Mouse (Mus musculus): ENCODE results near the gene Itfg2. TPM values are rescaled to one million over a fixed set of nuclear protein-coding genes. Genes with fewer than 3 reads are reported as not detected.

Gene Itfg2
- polyA plus RNA-seq, 1 experiment from 2014 or later, result 13.4 TPM

DNA sequence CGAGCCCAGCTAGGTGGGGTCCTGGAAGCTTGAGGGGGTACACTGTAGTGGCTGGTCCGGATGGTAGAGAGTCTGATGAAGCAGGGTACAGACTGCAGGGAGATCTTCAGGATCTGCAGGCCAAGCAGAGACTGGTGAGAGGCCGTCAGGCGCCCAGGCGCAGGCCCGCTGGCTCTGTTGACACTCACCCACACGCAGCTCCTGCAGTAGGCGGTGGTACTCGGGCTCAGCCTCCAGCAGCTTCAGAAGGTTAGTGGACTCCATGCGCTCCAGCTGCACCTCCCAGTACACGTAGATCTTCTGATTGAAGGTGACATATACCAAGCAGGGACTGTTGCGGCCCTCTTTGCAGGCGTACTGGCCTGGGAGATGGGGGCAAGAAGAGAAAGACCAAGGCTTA, 14.4 kb downstream of the Itfg2 start:
- Histone ChIP-seq H3K4me2 (no peak overlapping the region), H3K27me3 (no peaks in the 10 kb centered on the region), H3K9me3 (replicated peaks) (no peaks in the 10 kb centered on the region), H3K27ac (no peak overlapping the region), H3K4me1 (replicated peaks) (no peaks in the 10 kb centered on the region), H3K9ac (no peak overlapping the region), H3K36me3 (peaks cover 74% of the 10 kb centered on the region), H3K4me3 (replicated peaks) (no peak overlapping the region)
- DNase-seq (no peak), ATAC-seq (ENCODE audit: low read depth) (no peak)
- 87% methylated on average over 13 of the region's 13 CpGs for WGBS (ENCODE audit: insufficient replicate concordance)

DNA sequence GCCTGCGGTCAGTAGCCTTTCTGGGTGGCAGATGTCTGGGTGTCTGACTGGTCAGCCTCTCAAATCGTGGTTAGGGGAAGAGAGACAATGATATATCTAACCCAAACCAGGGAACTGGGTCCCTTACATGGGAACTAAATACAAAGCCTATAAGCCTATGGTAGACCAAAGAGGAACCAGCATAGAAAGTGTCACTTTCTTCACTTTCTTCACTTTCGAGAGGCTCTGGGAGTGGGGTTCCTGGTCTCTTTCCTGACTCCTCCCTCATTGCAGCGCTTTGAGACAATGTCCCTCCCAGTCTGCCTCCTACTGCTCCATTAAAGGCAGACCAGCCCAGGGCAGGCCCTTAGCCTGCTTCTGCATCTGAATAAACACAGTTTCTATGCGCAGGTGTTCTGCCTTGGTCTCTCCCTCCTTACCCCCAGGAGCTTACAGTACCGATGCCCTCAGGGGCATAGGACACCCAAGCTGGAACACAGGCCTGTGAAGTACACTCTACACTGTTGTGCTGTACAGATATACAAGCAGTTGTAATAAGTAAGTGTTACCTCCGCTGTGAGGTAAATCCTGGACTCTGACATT, 16.1 kb downstream of the Itfg2 start:
- Histone ChIP-seq H3K27me3 (no peaks in the 10 kb centered on the region), H3K4me3 (replicated peaks) (no peak overlapping the region), H3K36me3 (peaks cover 63% of the 10 kb centered on the region), H3K9me3 (replicated peaks) (no peaks in the 10 kb centered on the region), H3K4me2 (no peak overlapping the region), H3K27ac (no peak overlapping the region), H3K4me1 (replicated peaks) (no peaks in the 10 kb centered on the region), H3K9ac (no peak overlapping the region)
- WGBS (ENCODE audit: insufficient replicate concordance), result 80% methylated on average over 7 of the region's 7 CpGs
- ATAC-seq (ENCODE audit: low read depth) (no peak), DNase-seq (no peak)

DNA sequence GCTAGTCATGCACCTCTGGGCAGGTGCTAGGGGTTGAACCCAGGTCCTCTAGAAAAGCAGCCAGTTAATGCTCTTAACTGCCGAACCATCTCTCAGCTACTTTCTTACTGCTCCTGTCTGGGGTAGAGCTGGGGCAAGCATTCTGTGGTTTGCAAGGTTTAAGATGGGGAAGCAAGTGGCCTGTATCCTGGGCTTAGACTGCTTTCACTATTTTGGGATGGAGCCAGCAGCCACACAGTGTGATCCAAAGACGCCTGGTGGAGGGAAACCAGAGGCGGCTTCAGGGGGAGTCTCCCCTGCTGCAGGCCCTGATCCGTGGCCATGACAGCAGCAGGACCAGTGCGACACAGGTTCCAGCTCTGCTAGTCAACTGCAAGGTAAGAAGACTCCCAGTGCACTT, 20.0 kb downstream of the Itfg2 start:
- Histone ChIP-seq H3K9me3 (replicated peaks) (no peaks in the 10 kb centered on the region), H3K27me3 (no peaks in the 10 kb centered on the region), H3K4me3 (replicated peaks) (no peak overlapping the region), H3K36me3 (peaks cover 26% of the 10 kb centered on the region), H3K4me1 (replicated peaks) (no peaks in the 10 kb centered on the region), H3K27ac (no peak overlapping the region), H3K9ac (no peak overlapping the region), H3K4me2 (no peak overlapping the region)
- DNase-seq, result no peak
- WGBS (ENCODE audit: insufficient replicate concordance), result 57% methylated on average over 5 of the region's 5 CpGs
- no peak for ATAC-seq (ENCODE audit: low read depth)

DNA sequence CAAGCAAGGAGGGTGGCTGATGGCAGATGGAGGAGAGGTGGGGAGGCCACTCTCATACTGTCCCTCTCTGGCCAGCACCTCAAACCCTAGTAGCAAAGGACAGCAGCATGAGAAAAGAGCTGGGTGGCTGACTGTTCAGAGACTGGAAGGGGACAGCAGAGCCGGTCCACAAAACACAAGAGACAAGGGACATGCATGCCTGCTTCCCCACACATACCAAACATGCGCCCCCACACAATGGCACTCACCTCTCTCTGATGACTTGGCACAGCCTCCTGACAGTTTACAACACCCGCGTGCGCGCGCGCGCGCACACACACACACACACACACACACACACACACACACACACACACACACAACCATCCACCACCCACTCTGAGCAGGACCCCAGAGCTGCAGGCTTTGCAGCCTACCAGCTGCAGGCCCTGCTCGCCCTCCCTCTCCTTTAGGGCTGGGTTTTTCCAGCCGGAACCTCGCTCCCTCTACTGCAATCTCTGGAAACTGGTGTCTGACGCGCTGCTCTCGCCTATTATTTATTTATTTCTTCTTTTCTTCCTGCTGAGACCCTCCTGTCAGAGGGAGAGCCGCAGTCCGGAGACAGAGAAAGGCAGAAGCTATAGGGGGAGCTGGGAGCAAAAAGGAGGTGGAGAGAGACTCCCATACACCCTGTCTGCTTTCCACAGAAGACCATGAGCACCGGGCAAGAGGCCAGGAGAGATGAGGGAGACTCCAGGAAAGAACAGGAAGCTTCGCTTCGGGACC, 25.1 kb downstream of the Itfg2 start:
- Histone ChIP-seq H3K36me3 (no peaks in the 10 kb centered on the region), H3K27ac (no peak overlapping the region), H3K9me3 (replicated peaks) (no peaks in the 10 kb centered on the region), H3K4me2 (peak overlapping the region; percentile 32), H3K4me1 (replicated peaks) (peaks cover 3% of the 10 kb centered on the region; the same call in 1 of the 2 replicates), H3K4me3 (replicated peaks) (no peak overlapping the region; the same call in 1 of the 2 replicates), H3K9ac (0 out of 2 replicates have a peak overlapping the region, but pooled peaks have one; percentile 26), H3K27me3 (no peaks in the 10 kb centered on the region)
- ATAC-seq (ENCODE audit: low read depth) (0 out of 2 replicates have a peak, but pooled peaks have one; percentile 19), DNase-seq (no peak)
- WGBS (ENCODE audit: insufficient replicate concordance), result 60% methylated on average over 20 of the region's 21 CpGs

DNA sequence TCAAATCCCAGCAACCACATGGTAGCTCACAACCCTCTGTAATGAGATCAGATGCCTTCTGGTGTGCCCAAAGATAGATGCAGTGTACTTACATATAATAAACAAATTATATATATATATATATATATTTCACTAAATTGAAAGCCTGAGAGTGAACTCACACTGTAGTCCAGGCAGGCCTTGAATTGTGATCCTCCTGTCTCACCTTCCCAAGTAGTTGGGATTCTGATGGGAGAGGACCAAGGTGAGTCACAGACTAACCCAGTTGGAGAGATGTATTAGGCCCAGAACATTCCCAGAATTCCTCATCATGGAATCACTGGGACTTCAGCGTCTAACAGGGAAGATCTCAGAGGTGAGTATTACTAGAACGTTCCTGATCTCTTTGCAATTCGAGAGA, 25.7 kb downstream of the Itfg2 start, which contains the start of gene Nrip2:
TSS of gene Nrip2 (plus strand) at position 301 of the 400 bp plus-strand sequence.
- H3K36me3 ChIP-seq, result no peaks in the 10 kb centered on the region
- H3K4me3 ChIP-seq (replicated peaks), result no peak within 1 kb of the TSS; the same call in 1 of the 2 replicates
- peaks cover 3% of the 10 kb centered on the region; the same call in 1 of the 2 replicates for H3K4me1 ChIP-seq (replicated peaks)
- peak within 1 kb of the TSS; percentile 32 for H3K4me2 ChIP-seq
- ATAC-seq (ENCODE audit: low read depth), result no peak
- no peaks in the 10 kb centered on the region for H3K9me3 ChIP-seq (replicated peaks)
- peak within 1 kb of the TSS; percentile 47 for H3K27ac ChIP-seq
- H3K27me3 ChIP-seq, result no peaks in the 10 kb centered on the region
- WGBS (ENCODE audit: insufficient replicate concordance), result 54% methylated on average over 3 of the region's 3 CpGs
- DNase-seq, result no peak
- 0 out of 2 replicates have a peak within 1 kb of the TSS, but pooled peaks have one; percentile 26 for H3K9ac ChIP-seq

DNA sequence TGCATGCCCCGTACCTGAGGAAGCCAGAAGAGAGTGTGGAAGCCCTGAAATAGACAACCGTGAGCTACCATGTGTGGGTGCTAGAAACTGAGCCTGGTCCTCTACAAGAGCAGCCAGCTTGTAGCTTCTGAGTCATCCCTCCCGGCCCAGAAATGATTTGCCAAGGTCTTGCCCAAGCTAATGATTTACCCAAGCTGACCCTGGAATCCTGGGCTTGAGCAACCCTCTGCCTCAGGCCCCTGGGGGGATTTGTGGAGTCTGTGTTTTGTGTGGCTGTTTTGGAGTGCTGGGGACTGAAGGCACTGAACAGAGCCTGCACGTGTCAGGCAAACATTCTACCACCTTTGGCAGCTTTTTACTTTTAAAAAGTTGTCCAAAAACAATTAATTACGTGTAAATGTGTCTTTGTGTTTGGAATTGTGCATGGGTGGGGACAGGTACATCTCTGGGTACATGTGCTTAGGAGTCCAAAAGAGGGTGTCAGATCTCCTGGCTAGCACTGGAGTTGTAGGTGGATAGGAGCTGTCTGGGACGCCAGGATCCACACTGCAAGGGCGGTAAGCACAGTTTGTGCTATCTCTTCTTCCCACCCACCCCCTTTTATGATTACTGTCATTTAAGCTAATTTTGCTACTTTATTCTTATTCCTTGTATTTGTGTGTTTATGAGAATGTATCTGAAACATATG, 27.0 kb downstream of the Itfg2 start:
- DNase-seq (no peak), ATAC-seq (ENCODE audit: low read depth) (peak; percentile 55)
- Histone ChIP-seq H3K27ac (peak overlapping the region; percentile 47), H3K4me1 (replicated peaks) (peaks cover 3% of the 10 kb centered on the region; the same call in 1 of the 2 replicates), H3K27me3 (no peaks in the 10 kb centered on the region), H3K4me3 (replicated peaks) (no peak overlapping the region), H3K36me3 (no peaks in the 10 kb centered on the region), H3K4me2 (no peak overlapping the region), H3K9me3 (replicated peaks) (no peaks in the 10 kb centered on the region), H3K9ac (no peak overlapping the region)
- 51% methylated on average over 7 of the region's 7 CpGs for WGBS (ENCODE audit: insufficient replicate concordance)

DNA sequence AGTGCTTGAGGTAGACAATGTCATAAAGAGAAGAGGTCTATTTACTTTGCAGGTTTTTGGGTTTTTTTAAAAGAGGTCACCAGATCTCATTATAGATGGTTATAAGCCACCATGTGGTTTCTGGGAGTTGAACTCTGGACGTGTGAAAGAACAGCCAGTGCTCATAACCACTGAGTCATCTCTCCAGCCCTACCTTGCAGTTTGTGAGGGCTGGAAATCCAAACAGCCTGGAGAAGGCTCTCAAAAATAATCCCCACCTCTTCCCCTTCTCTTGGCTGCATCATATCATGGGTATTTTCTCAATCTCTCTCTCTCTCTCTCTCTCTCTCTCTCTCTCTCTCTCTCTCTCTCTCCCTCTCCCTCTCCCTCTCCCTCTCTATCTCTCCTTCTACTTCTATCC, 34.0 kb downstream of the Itfg2 start:
- no peaks in the 10 kb centered on the region for H3K4me1 ChIP-seq (replicated peaks)
- H3K27me3 ChIP-seq, result no peaks in the 10 kb centered on the region
- H3K9me3 ChIP-seq (replicated peaks), result no peaks in the 10 kb centered on the region
- DNase-seq (no peak), ATAC-seq (ENCODE audit: low read depth) (no peak)
- H3K27ac ChIP-seq, result no peak overlapping the region
- H3K4me2 ChIP-seq, result no peak overlapping the region
- 33% methylated on average over 1 of the region's 1 CpGs for WGBS (ENCODE audit: insufficient replicate concordance)
- no peak overlapping the region for H3K9ac ChIP-seq
- H3K36me3 ChIP-seq, result no peaks in the 10 kb centered on the region
- H3K4me3 ChIP-seq (replicated peaks), result no peak overlapping the region

DNA sequence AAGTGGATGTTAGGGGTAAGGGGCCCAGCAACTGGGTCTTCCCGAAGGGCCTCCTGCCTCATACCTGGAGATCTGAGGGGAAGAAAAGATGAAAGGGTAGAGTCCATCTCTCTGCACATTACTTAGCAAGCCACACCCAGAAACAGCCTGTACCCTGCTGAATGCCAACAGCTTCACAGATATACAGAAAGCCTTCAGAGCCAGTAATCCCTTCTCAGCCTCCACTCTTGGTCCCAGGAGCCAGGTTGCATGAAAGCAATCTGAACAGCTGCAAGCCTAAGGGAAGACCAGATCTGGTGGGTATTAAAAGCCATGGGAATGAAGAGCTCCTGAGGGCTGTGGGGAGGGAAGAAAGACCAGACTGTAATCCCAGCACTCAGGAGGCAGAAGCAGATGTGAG, 35.5 kb downstream of the Itfg2 start:
- Histone ChIP-seq H3K36me3 (no peaks in the 10 kb centered on the region), H3K27me3 (no peaks in the 10 kb centered on the region), H3K4me2 (no peak overlapping the region), H3K4me3 (replicated peaks) (no peak overlapping the region), H3K9ac (no peak overlapping the region), H3K4me1 (replicated peaks) (no peaks in the 10 kb centered on the region), H3K9me3 (replicated peaks) (no peaks in the 10 kb centered on the region), H3K27ac (no peak overlapping the region)
- ATAC-seq (ENCODE audit: low read depth), result no peak
- WGBS (ENCODE audit: insufficient replicate concordance), result 88% methylated on average over 1 of the region's 1 CpGs
- DNase-seq, result no peak

DNA sequence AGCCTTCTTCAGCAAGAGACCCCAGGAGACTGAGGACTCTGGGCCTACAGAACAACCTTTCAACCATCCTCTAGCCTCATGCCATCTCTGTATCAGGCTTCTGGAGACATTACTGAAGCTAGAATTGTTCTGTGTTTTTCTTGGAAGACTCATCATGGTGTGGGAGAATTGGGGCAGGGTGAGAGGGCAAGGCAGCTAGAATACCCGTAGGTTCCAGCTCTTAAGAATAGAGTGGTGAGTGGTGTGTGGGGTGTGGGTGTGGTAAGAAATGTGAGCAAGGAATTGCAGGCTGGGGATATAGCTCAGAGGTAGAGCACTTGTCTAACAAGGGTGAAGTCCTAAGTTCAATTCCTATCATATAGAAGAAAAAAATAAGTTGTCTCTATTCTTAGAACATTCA, 39.7 kb downstream of the Itfg2 start:
- 54% methylated on average over 1 of the region's 1 CpGs for WGBS (ENCODE audit: insufficient replicate concordance)
- H3K36me3 ChIP-seq, result no peaks in the 10 kb centered on the region
- H3K4me3 ChIP-seq (replicated peaks), result no peak overlapping the region
- H3K9ac ChIP-seq, result no peak overlapping the region
- no peaks in the 10 kb centered on the region for H3K27me3 ChIP-seq
- H3K4me2 ChIP-seq, result no peak overlapping the region
- H3K9me3 ChIP-seq (replicated peaks), result no peaks in the 10 kb centered on the region
- DNase-seq (no peak), ATAC-seq (ENCODE audit: low read depth) (no peak)
- no peak overlapping the region for H3K27ac ChIP-seq
- H3K4me1 ChIP-seq (replicated peaks), result no peaks in the 10 kb centered on the region

DNA sequence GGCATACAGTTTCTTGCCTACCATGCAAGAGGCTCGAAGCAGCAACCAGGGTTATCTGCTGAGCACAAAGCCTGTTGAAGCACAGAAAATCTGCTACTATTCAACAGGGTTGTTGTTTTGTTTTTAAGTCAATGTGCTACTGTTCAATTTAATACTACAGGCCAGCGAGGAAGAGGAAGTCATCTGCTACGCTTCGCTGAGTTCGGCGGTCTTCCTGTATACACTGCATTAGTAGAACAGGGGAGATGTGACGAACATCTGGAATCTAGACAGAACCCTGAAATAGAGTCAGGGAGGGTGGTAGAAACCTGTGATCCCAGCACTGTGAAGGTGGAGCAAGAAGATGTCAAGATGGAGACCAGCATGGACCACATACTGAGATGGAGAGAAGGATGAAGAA, 41.0 kb downstream of the Itfg2 start:
- no peak overlapping the region for H3K9ac ChIP-seq
- no peaks in the 10 kb centered on the region for H3K36me3 ChIP-seq
- H3K4me3 ChIP-seq (replicated peaks), result no peak overlapping the region
- DNase-seq, result no peak
- H3K4me1 ChIP-seq (replicated peaks), result no peaks in the 10 kb centered on the region
- ATAC-seq (ENCODE audit: low read depth), result no peak
- no peak overlapping the region for H3K27ac ChIP-seq
- H3K9me3 ChIP-seq (replicated peaks), result no peaks in the 10 kb centered on the region
- WGBS (ENCODE audit: insufficient replicate concordance), result 54% methylated on average over 7 of the region's 7 CpGs
- no peak overlapping the region for H3K4me2 ChIP-seq
- no peaks in the 10 kb centered on the region for H3K27me3 ChIP-seq

DNA sequence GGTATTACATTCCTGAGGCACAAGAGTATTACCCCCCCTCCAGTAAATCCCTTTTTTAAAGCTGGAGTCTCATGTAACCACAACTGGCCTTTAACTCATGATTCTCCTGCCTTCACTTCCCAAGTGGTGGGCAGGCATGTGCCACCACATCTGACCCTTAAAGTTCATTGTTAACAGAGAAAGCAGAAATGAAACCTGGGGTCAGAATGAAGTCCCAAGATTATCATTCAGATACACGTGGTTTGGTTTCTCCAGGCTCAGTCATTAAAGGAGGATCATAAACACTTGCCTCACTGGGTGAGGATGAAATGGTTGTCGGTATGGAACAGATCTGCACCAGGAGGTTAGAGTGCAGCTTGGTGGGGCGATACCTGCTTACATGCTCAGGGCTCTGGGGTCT, 43.5 kb downstream of the Itfg2 start:
- Histone ChIP-seq H3K9me3 (replicated peaks) (no peaks in the 10 kb centered on the region), H3K36me3 (peaks cover 3% of the 10 kb centered on the region; the same call in 1 of the 2 replicates), H3K4me2 (no peak overlapping the region), H3K27ac (no peak overlapping the region), H3K9ac (no peak overlapping the region), H3K4me1 (replicated peaks) (no peaks in the 10 kb centered on the region), H3K4me3 (replicated peaks) (no peak overlapping the region), H3K27me3 (no peaks in the 10 kb centered on the region)
- WGBS (ENCODE audit: insufficient replicate concordance), result 55% methylated on average over 3 of the region's 3 CpGs
- DNase-seq (no peak), ATAC-seq (ENCODE audit: low read depth) (no peak)

All from liver, embryonic 13.5 days (tissue).